Mouse (Mus musculus) adrenal gland, postnatal 4 days (tissue): ENCODE results near the gene Ddx28. TPM values are rescaled to one million over a fixed set of nuclear protein-coding genes. Genes with fewer than 3 reads are reported as not detected.

Source experiments
- DNase-seq, 2 experiments: peaks; one replicate each; pipeline ENCODE4 v3.0.0; 2021 to 2022; ENCODE audit warnings: low spot score in 2 of 2, mixed read lengths in 2 of 2
- total RNA-seq, 2 experiments: library from RNA; stranded (reverse); gene quantifications; 2 replicates each; pipeline ENCODE4 v1.2.3; 2021

The Ddx28 gene
- total RNA-seq, 2 experiments from 2014 or later: 15.4 to 16.2 TPM

DNA sequence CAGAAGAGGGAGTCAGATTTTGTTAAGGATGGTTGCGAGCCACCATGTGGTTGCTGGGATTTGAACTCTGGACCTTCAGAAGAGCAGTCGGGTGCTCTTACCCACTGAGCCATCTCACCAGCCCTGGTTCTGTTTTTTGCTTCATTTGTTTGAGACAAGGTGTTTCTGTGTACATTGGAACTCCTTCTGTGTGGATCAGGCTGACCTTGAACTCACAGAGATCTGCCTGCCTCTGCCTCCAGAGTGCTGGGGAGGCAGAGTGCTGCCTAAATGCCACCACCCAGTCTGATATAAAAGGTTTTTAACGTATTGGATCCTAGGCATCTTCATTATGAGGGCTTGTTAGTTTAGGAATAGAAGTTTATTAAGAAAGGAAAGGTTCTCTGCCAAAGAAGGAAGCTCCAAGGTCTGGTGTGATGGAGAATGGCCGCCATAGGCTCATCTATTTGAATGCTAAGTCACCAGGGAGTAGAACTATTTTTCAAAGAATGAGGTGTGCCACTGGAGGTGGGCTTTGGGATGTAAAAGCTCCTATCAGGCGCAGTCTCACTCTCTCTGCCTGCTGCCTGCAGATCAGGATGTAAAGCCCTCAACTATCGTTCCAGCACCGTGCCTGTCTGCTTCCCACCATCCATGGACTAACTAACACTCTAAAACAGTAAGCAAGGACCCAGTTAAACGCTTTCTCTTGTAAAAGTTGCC, 40.5 kb downstream of the Ddx28 start:
- DNase-seq: no peak

DNA sequence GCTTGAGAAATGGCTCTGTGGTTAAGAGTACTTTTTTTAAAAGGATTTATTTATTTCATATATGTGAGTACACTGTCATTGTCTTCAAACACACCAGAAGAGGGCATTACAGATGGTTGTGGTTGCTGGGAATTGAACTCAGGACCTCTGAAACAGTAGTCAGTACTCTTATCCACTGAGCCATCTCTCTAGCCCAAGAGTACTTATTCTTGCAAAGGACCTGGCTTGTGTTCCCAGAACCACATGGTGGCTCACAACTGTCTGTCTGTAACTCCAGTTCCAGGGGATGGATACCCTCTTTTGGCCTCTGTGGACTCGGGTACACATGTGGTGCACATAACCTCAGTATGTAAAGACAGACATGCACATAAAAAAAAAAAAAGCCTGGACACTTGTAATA, 42.3 kb downstream of the Ddx28 start:
- no peak for DNase-seq

DNA sequence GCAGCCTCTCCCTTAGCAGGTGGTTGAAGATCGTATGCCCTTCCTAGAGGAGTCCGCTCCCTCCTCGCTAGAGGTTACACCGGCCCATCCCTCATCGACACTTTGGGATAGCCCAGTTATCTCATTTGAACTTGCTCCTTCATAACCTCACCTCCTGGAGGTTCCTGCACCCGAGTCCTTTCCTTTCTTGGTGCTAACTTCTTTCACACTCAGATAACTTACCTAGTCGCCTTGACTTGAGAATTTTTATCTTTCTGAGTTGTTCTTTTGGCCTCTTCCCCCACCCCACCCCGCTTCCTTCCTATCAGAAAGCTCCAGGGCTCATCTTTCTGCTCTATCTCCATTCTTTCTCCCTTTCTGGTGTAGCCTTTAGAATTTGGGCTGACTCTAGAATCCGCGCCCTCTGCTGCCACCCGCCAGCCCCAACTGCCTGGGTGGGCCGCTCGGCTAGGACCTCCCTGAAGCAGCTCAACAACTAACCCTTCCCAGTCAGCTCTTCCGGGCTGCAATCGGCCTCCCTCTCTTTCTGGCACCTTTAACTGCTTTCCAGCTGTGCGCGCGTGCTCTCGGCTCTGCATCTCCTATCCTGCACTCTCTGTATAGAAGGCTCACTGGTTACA, 44.9 kb downstream of the Ddx28 start:
- DNase-seq: no peak

DNA sequence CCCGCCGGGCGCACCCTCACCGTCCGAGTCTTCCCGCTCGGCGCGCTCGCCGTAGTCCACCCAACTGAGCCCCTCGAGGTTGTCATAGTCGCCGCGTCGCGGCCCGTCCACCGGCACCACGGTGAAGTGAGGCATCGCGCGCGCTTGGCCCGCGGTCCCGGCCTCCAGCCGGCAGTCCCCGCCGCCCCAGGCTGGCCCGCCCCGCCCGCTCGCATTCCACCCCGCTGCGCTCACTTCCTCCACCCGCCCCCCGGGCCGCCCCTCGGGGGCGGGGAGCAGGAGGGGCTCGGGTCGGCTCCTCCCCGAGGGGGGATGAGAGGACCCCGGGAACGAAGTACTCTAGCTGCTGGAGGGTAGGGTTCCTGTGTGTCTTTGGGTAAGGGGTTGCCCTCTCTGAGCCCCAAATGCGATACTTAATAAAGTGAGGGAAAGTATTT, 45.8 kb downstream of the Ddx28 start, which contains the start of gene Slc12a4:
Gene Slc12a4 (minus strand): TSS at position 193 of the 437 bp plus-strand sequence.
- peak; percentile 66 to 75 for DNase-seq

DNA sequence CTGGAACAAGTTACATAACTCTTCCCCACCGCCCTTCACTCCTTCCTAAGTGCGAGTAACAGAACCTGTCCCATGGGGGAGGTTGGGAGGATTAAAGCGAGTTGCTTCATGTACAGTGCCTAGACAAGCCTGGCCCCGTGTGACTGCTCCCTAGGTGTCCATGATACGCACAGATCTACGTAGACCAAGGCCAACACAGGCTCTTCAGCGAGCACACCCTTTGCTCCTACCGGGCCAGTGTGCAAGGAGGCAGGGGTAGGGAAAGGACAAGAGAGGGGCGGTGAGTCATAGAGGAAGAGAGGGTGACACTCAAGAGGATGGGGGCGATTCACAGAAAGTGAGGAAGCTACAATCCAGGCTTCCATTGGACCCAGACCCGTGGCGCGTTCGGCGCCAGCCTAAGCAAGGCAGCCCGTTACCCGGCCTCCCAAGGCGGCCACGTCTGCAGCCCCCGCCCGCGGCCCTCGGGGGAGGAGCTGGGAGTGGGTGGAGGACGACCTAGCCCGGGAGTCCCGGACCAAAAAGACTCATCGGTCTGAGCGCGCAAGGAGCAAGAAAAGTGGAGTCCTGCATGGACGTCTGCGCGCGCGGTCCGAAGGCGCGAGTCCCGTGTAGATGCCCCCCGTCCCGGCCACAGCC, 46.3 kb downstream of the Ddx28 start:
- no peak for DNase-seq

DNA sequence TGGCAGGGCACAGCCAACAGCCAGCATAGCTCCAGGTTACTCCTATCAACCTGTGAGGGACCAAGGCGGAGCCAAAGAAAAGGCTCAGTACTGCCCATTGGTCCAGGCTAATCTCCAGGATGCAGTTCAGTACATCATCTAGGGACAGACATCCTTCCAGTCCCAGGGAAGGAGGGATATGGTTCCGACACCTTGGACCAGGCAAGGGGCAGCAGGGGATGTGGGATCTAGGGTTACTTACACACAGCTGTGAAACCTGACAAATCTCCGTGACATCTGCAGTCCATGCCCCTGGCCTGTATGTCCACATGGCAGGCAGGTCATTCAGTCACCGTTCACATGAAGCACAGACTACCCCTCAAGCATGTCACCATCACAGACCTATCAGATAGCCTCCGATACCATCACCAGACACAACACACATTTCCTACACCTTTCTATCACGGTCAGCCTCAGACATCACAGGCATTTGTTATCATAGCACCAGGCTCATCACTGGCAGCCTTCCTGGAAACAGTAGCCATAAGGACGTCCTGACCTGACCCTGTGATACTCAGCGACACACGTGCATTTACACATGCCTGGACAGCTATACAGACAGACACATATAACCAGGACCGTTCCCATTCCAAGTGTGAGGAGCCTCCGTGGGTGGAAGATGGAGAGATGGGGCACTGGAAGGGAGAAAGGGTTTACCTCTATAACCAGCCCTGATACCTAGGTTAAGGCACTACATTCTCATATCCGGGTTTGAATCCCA, 47.0 kb downstream of the Ddx28 start:
- no peak for DNase-seq

DNA sequence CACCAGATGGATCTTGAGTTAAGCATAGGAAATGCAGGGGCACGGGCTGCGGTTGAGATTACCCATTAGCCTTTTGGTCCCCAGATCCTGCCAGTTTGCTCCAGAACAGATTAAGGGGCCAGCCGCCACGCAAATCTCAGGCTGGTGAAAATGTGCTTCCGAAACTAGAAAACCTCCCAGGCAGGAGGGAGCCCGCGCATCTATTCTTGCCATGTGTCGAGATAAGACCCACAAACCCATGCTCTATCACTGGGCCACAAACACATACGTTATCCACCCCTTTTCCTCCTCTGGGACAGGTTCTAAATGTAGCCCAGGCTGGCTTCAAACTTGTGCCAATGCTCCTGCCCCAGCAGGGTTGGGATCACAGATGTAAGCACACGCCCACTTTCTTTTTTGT, 50.1 kb downstream of the Ddx28 start:
- no peak for DNase-seq

DNA sequence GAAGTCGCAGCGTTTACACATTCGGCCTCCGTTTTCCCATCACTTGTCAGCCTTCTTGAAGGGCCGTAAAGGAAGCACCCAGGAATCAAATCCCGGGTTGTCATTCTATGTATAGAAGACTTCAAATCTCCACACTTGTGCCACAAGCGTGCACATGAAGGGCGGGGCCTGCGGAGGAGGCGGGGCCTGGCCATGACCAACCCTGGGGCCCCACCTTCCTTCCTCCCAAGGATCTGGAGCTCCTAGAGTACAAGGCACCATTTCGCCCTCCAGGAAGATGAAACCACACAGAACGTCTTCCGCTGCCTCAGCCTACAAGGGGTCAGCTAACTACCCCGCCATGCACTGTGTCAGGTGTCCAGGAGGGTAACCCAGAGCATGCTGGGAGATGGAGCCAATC, 50.6 kb downstream of the Ddx28 start:
- no peak for DNase-seq

Other genes starting within 250 kb of the Ddx28 start
- 10 to 100 TPM; 36.5 to 37.6 TPM for gene Ranbp10, start 184.5 kb downstream of the Ddx28 start, total RNA-seq
- gene Tsnaxip1, start 184.2 kb downstream of the Ddx28 start, total RNA-seq: not detected
- gene Cenpt, start 158.6 kb downstream of the Ddx28 start, total RNA-seq: 10 to 100 TPM; 15.9 to 21.7 TPM
- 10 to 100 TPM; 40.0 to 42.2 TPM for gene Thap11, start 156.8 kb downstream of the Ddx28 start, total RNA-seq
- gene Nutf2, start 151.3 kb downstream of the Ddx28 start, total RNA-seq: 10 to 100 TPM; 53.1 to 57.4 TPM
- gene Edc4, start 131.0 kb downstream of the Ddx28 start, total RNA-seq: 10 to 100 TPM; 50.3 to 51.3 TPM
- under 1 TPM in 1 of 2 experiments, not detected in 1; 0.90 TPM for gene Nrn1l, start 118.3 kb downstream of the Ddx28 start, total RNA-seq
- 10 to 100 TPM; 44.3 to 48.7 TPM for gene Pskh1, start 111.4 kb downstream of the Ddx28 start, total RNA-seq
- gene Ctrl, start 78.0 kb downstream of the Ddx28 start, total RNA-seq: 10 to 100 TPM in 1 of 2 experiments, not detected in 1; 98.9 TPM
- 10 to 100 TPM; 76.8 to 84.8 TPM for gene Psmb10, start 73.4 kb downstream of the Ddx28 start, total RNA-seq
- 10 to 100 TPM in 1 of 2 experiments, 1 to 10 TPM in 1; 2.1 to 33.5 TPM for gene Lcat, start 68.5 kb downstream of the Ddx28 start, total RNA-seq
- gene Slc12a4, start 45.8 kb downstream of the Ddx28 start, total RNA-seq: 10 to 100 TPM; 30.9 to 40.2 TPM
- not detected for gene Dpep3, start 32.5 kb downstream of the Ddx28 start, total RNA-seq
- 10 to 100 TPM; 15.0 to 15.3 TPM for gene Dus2, start 20.5 kb downstream of the Ddx28 start, total RNA-seq
- not detected for gene Dpep2nb, start 5.9 kb downstream of the Ddx28 start, total RNA-seq
- 10 to 100 TPM; 52.0 to 52.7 TPM for gene Nfatc3, start 47.0 kb upstream of the Ddx28 start, total RNA-seq
- 1 to 10 TPM; 7.2 to 8.8 TPM for gene Esrp2, start 125.1 kb upstream of the Ddx28 start, total RNA-seq
- gene Pla2g15, start 138.5 kb upstream of the Ddx28 start, total RNA-seq: 10 to 100 TPM; 17.3 to 17.6 TPM
- gene Slc7a6, start 157.0 kb upstream of the Ddx28 start, total RNA-seq: 10 to 100 TPM; 21.0 to 25.3 TPM
- 10 to 100 TPM; 34.1 to 38.0 TPM for gene Slc7a6os, start 199.1 kb upstream of the Ddx28 start, total RNA-seq
- gene Prmt7, start 199.1 kb upstream of the Ddx28 start, total RNA-seq: 10 to 100 TPM; 28.2 to 29.8 TPM